Comparison of ENCODE assay signal across 21 mouse cellular contexts in genomic region chr15:26703156-26703840, GRCm38 (mm10).
DNase-seq lines count a peak whose midpoint lies in the region; ATAC-seq and TF ChIP-seq lines count a peak whose summit lies in the region.
"Had no signal": no experiment of that assay in that cellular context is flagged by ENCODE, and none has a peak within 500 bp of the region (broad histone marks: within the 10 kb centered on the region; RNA-seq: fewer than 3 reads in every experiment).

No protein-coding gene starts in this region.

- intact Hi-C loops in heart, postnatal 25 days (cut with DNase I): no loop called here
- intact Hi-C loops in heart, postnatal 10 days (cut with DNase I): no loop called here

- WGBS in lung, postnatal 0 days: 56% methylated on average over 6 of the region's 6 CpGs

- H3K4me1 ChIP-seq in lung, postnatal 0 days (ENCODE audit: insufficient read depth, low read depth, low read length): 0 out of 2 replicates have a peak, but pooled peaks cover 7% of the 10 kb centered on the region
- H3K4me1 ChIP-seq: hindbrain, embryonic 15.5 days; intestine, embryonic 15.5 days; liver, embryonic 13.5 days; midbrain, embryonic 12.5 days had no signal

- no peak for TF ChIP-seq EP300 in lung, postnatal 0 days (IDR thresholded peaks at IDR 0.05)

- H3K4me2 ChIP-seq in lung, postnatal 0 days (replicated peaks; ENCODE audit: low read depth, low read length): no peak overlapping the region
- H3K4me2 ChIP-seq: embryonic facial prominence, embryonic 13.5 days; hindbrain, embryonic 15.5 days; intestine, embryonic 15.5 days; limb, embryonic 12.5 days; liver, embryonic 13.5 days; midbrain, embryonic 12.5 days; neural tube, embryonic 12.5 days had no signal

- H3K36me3 ChIP-seq in lung, postnatal 0 days (ENCODE audit: insufficient read depth, low read length): no peaks in the 10 kb centered on the region
- H3K36me3 ChIP-seq: embryonic facial prominence, embryonic 13.5 days; hindbrain, embryonic 15.5 days; intestine, embryonic 15.5 days; limb, embryonic 12.5 days; liver, embryonic 13.5 days; midbrain, embryonic 12.5 days; neural tube, embryonic 12.5 days had no signal

- no peak overlapping the region for H3K9ac ChIP-seq in lung, postnatal 0 days (replicated peaks; ENCODE audit: low read depth)
- H3K9ac ChIP-seq: embryonic facial prominence, embryonic 13.5 days; hindbrain, embryonic 15.5 days; intestine, embryonic 15.5 days; limb, embryonic 12.5 days; liver, embryonic 13.5 days; midbrain, embryonic 12.5 days; neural tube, embryonic 12.5 days had no signal

- H3K27ac ChIP-seq in lung, postnatal 0 days (ENCODE audit: low read length): no peak overlapping the region
- H3K27ac ChIP-seq: hindbrain, embryonic 15.5 days; intestine, embryonic 15.5 days; limb, embryonic 12.5 days; liver, embryonic 13.5 days; midbrain, embryonic 12.5 days; neural tube, embryonic 12.5 days had no signal

- no peak overlapping the region for H3K4me3 ChIP-seq in lung, postnatal 0 days (ENCODE audit: low read depth, low read length)
- H3K4me3 ChIP-seq: embryonic facial prominence, embryonic 13.5 days; hindbrain, embryonic 15.5 days; intestine, embryonic 15.5 days; limb, embryonic 12.5 days; liver, embryonic 13.5 days; midbrain, embryonic 12.5 days; neural tube, embryonic 12.5 days had no signal

- peak; percentile 94 for DNase-seq in heart, adult 11 months
- no peak for DNase-seq in heart, postnatal 25 days (ENCODE audit: low spot score)
- DNase-seq in lung, postnatal 0 days (ENCODE audit: low spot score): peak; percentile 16
- DNase-seq in lung, postnatal 4 days: no peak
- peak; percentile 48 for DNase-seq in gastrocnemius, adult 18-20 months (ENCODE audit: low spot score)
- peak; percentile 19 to 32 for DNase-seq in heart, postnatal 10 days
- DNase-seq in frontal cortex, postnatal 14 days (ENCODE audit: low spot score in 2 of 2): no peak
- no peak for DNase-seq in liver
- DNase-seq: adrenal gland, postnatal 10 days; cerebellum, adult 9-11 months; liver, embryonic 13.5 days; thymus, postnatal 4 days had no signal

- no peak for ATAC-seq in lung, postnatal 0 days
- ATAC-seq: activated CD4-positive, CD25-positive, alpha-beta regulatory T cell, adult 4 months; CD4-positive, CD25-positive, alpha-beta regulatory T cell, adult 4 months; forebrain, embryonic 16.5 days had no signal

- H3K27me3 ChIP-seq in lung, postnatal 0 days (replicated peaks; ENCODE audit: insufficient read depth, low read length): no peaks in the 10 kb centered on the region
- H3K27me3 ChIP-seq: embryonic facial prominence, embryonic 13.5 days; hindbrain, embryonic 15.5 days; intestine, embryonic 15.5 days; limb, embryonic 12.5 days; liver, embryonic 13.5 days; midbrain, embryonic 12.5 days; neural tube, embryonic 12.5 days had no signal

- no peaks in the 10 kb centered on the region for H3K9me3 ChIP-seq in lung, postnatal 0 days (ENCODE audit: low read length)
- H3K9me3 ChIP-seq: embryonic facial prominence, embryonic 13.5 days; hindbrain, embryonic 15.5 days; intestine, embryonic 15.5 days; limb, embryonic 12.5 days; liver, embryonic 13.5 days; midbrain, embryonic 12.5 days; neural tube, embryonic 12.5 days had no signal

- no peak for TF ChIP-seq CTCF in lung, postnatal 0 days (IDR thresholded peaks at IDR 0.05)

Comparison
In these comparisons a context has a peak if more than half of its experiments do, and no peak if none do; other contexts are left out.
1. DNase-seq: peak in heart, adult 11 months (single experiment), lung, postnatal 0 days (single experiment), gastrocnemius, adult 18-20 months (single experiment) and heart, postnatal 10 days (2 of 2); none in heart, postnatal 25 days (single experiment), lung, postnatal 4 days (0 of 2), frontal cortex, postnatal 14 days (0 of 2) and liver (single experiment).